Mouse (Mus musculus): ENCODE measurements around the gene Gm26661. TPM values are rescaled to one million over a fixed set of nuclear protein-coding genes. Genes with fewer than 3 reads are reported as not detected.

Gm26661 gene
- total RNA-seq, 2 experiments from 2014 or later = not detected

- intact Hi-C loops (cut with DNase I; ENCODE audit: low total_unique reads) = loop anchor here (5.0 to 10.0 kb wide), 2 partner anchors 86 to 129 kb away; no protein-coding TSS in a partner anchor
- peak; percentile 20 for DNase-seq
Observed at GRCm38 (mm10) chr14:7818463-7819121, 27.2 kb downstream of the Gm26661 start.

- no peak for DNase-seq
Observed at GRCm38 (mm10) chr14:7819446-7819845, 28.1 kb downstream of the Gm26661 start.

GRCm38 (mm10) chr14:7821341-7821740 lies 30.0 kb downstream of the Gm26661 start:
- intact Hi-C loops (cut with DNase I; ENCODE audit: low total_unique reads) = no loop called here
- DNase-seq = peak; percentile 15

More at GRCm38 (mm10) chr14:7819446-7819845, 28.1 kb downstream of the Gm26661 start:
- intact Hi-C loops (cut with DNase I; ENCODE audit: low total_unique reads) = loop anchor here (5.0 to 10.0 kb wide), 2 partner anchors 85 to 128 kb away; no protein-coding TSS in a partner anchor

DNA sequence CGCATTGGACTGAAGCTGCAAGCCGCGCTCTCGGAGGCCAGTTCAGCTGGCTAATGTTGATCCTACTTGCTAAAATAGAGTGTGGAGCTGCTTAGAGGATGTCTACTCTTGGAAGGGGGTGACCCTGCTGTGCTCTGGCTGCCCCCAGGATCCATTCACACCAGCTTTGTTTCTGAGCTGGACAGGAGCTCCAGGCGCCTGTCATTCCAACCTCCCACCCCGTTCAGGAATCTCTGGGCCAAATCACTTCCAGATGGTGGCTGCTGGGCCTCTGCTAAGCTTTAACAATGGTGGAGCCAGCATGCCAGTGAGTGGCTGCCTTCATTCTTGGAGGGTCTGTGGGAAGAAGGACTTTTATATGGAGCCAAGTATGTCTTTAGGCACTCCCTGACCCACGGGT lies 31.3 kb downstream of the Gm26661 start:
- DNase-seq = peak; percentile 54
- intact Hi-C loops (cut with DNase I; ENCODE audit: low total_unique reads) = no loop called here

DNA sequence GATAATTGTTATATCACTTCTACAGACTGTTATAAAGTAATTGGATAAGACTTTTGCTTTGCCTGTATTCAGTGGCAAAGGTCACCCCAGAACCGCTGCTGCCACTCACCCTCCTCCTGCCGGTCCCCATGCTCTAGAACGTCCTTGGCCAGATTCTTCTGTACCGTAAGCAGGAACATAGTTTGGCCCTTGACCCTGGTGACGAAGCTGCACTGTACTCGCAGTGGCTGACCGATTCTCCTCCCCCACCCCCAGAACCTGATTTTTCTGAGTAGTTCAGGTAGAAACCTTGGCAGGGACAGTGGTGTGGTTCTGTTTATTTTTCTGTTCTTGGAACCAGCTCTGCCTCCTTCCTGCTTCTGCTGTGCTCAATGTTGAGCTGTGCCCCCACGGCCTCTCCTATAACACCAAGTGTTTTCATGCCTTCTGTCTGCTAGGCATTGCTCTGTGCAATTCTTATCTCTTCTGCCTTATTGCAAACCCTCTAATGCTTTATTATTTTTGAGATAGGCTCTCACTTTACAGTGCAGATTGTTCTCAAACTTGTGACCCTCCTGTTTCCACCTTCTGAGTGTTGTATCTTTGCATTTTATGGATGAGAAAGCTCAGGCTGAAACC lies 33.4 kb downstream of the Gm26661 start:
- intact Hi-C loops (cut with DNase I; ENCODE audit: low total_unique reads) = no loop called here
- no peak for DNase-seq

- DNase-seq = no peak
- intact Hi-C loops (cut with DNase I; ENCODE audit: low total_unique reads) = no loop called here
Observed at GRCm38 (mm10) chr14:7826151-7826937, 35.0 kb downstream of the Gm26661 start.

DNA sequence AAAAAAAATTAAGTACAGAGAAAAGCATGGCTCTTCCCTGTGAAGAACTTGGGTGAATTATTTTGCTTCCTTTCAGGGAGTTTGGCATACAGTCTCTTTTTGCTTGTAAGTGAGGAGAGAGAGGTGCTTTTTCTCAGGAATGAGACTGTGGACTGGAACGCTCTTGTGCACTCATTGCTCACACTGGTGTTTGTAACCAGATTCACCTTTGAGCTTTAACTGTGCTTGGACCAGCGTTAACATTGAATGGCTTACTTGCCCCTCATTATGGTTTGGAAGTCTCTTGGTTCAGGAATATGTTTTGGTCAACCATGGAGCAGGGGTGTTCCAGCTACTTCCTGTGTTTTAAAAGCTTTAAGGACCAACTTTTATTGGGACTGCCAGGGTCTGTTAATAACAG lies 37.8 kb downstream of the Gm26661 start:
- DNase-seq = no peak
- intact Hi-C loops (cut with DNase I; ENCODE audit: low total_unique reads) = no loop called here

- DNase-seq = no peak
- intact Hi-C loops (cut with DNase I; ENCODE audit: low total_unique reads) = no loop called here
Observed at GRCm38 (mm10) chr14:7831770-7832439, 40.5 kb downstream of the Gm26661 start.

DNA sequence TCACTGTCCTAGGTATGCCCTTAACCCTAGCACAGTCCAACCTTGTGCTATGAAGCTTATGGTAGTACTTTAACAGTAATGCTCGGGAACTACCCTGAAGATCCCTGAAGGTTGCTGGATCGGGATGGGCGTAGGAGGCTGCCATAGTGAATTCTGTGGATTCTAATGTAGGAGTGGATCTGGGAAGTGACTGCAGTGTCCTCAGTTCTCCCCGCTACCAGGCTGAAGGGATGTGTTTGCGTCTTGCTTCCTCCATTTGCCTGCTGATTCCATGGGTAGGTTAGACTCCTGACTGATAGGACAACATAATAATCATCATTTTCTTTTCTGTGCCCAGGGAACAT lies 41.0 kb downstream of the Gm26661 start:
- intact Hi-C loops (cut with DNase I; ENCODE audit: low total_unique reads) = no loop called here
- DNase-seq = no peak

GRCm38 (mm10) chr14:7833458-7833857 lies 42.1 kb downstream of the Gm26661 start:
- DNase-seq = no peak
- intact Hi-C loops (cut with DNase I; ENCODE audit: low total_unique reads) = no loop called here

- DNase-seq = no peak
- intact Hi-C loops (cut with DNase I; ENCODE audit: low total_unique reads) = no loop called here
Observed at GRCm38 (mm10) chr14:7838564-7839089, 47.2 kb downstream of the Gm26661 start.

DNA sequence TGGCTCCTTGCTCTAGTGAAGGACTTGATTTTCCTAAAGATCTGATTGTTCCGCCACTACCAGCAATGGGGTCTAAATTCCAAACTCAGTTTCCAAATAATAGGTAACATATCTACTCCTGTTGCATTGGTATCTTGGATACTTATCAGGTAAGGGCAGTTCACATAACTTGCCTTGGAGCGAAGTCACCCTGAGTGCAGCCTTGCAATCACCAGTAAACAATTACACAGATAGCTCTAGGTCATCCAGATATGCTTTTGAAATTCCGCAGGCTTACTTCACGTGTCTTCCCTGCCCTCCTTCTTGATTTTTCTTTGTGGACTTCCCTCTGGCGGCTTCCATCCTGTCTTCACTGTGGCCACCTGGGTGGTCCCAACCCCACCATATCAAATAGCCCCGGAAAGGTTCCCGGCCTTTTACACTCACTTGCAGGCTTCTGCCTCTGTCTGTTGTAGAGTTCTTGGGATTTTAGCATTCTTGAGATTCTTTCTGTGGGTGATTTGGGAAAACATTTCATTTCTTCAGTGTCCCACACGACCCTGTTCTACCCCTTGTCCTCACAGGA lies 48.6 kb downstream of the Gm26661 start:
- DNase-seq = no peak
- intact Hi-C loops (cut with DNase I; ENCODE audit: low total_unique reads) = loop anchor here (5.0 kb wide), 1 partner anchor 42 kb away; no protein-coding TSS in a partner anchor

Other genes starting within 250 kb of the Gm26661 start
- gene Gm3558, start 223.0 kb upstream of the Gm26661 start, total RNA-seq (2021) = 1 to 10 TPM; 1.6 to 2.2 TPM
- gene Gm10338, start 196.0 kb upstream of the Gm26661 start, total RNA-seq (2021) = not detected
- not detected for gene Gm10128, start 147.6 kb upstream of the Gm26661 start, total RNA-seq (2021)
- gene Flnb, start 26.4 kb downstream of the Gm26661 start, total RNA-seq (2021) = 10 to 100 TPM; 19.9 to 20.8 TPM
- not detected for gene Gm45521, start 165.7 kb downstream of the Gm26661 start, total RNA-seq (2021)
- under 1 TPM in 1 of 2 experiments, not detected in 1; 0.10 TPM for gene Dnase1l3, start 203.0 kb downstream of the Gm26661 start, total RNA-seq (2021)
- 1 to 10 TPM; 2.9 to 3.1 TPM for gene Abhd6, start 211.3 kb downstream of the Gm26661 start, total RNA-seq (2021)

Data from gastrocnemius, postnatal 14 days (tissue).